Mouse (Mus musculus): ENCODE measurements around the gene Olfr459.

GRCm38 (mm10) chr6:41759618-41760017 lies 15.4 kb downstream of the Olfr459 start:
- TF ChIP-seq CTCF (conservative IDR thresholded peaks at IDR 0.05 in 1 of 2, IDR thresholded peaks at IDR 0.05 in 1 of 2; ENCODE audit: low read depth in 2 of 2, low read length in 2 of 2) (no peak), RCOR1 (conservative IDR thresholded peaks at IDR 0.05; ENCODE audit: low read depth, low read length) (no peak), CHD1 (IDR thresholded peaks at IDR 0.05; ENCODE audit: low read depth, low read length) (no peak), POLR2A (IDR thresholded peaks at IDR 0.05; ENCODE audit: low read depth, low read length) (no peak), SIN3A (IDR thresholded peaks at IDR 0.05; ENCODE audit: low read length) (no peak), MAX (IDR thresholded peaks at IDR 0.05; ENCODE audit: low read length) (no peak)

All from CH12.LX (cell line).